Mouse (Mus musculus) retina, embryonic 14.5 days (tissue): ENCODE measurements at regions not wholly inside any gene's neighbourhood (a gene's known extent, or its start where the extent isn't known, plus 50 kb on each side); places are given as distances from the start of the nearest gene placed in this dataset.

ENCODE experiments used
- DNase-seq: peaks from one replicate; pipeline ENCODE4 v3.0.0-alpha.2; 2015; ENCODE audit warnings: low spot score

DNA sequence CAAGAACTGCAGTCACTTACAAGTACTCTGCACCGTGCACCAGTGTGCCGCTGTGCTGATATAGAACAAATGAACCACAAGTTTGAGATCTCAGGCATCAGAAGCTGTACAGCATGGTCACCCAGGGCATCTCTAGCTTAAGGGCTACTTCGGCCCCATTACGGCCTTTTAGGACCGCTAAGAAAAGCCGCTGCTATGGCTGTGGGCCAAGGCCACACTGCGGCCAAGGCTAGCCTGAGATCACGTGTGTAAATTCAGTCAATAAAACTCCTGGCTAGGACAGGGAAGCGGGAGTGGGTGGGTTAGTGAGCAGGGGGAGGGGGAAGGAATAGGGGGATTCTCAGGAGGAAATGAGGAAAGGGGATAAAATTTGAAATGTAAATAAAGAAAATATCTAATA, 50.9 kb upstream of the Atp12a start:
- DNase-seq = no peak

DNA sequence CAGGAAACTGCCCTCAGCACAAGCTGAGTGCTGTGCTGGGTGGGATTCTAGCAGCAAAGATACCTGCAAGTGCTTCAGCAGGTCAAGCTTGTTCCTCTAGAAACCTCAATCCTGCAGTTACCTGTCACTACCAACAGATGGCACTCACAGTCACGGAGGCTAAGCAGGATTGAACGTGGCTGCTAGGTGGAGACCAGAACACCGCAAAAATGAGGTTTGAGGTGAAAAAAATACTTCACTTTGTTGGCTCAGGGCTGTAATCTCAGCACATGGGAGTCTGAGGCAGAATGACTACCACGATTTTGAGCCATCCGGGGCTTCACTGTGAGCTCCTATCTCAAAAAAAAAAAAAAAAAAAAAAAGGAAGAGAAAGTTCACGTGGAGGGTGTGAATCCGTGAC, 50.4 kb upstream of the Atp12a start:
- peak; percentile 79 for DNase-seq
